Mouse (Mus musculus) brain, embryonic 14.5 days (tissue): Measurements from ENCODE around the gene Eipr1.

Experiments
- CTCF ChIP-seq: fragments of 200-500 bp; IDR thresholded peaks from 2 replicates; pipeline ENCODE4 v1.5.1; 2012; ENCODE audit warnings: inconsistent platforms, mild to moderate bottlenecking, moderate library complexity, borderline replicate concordance; ENCODE audit not compliant: insufficient read depth, insufficient read length; ENCODE audit errors: extremely low read depth
- POLR2A ChIP-seq: fragments of 200-500 bp; IDR thresholded peaks from 2 replicates; pipeline ENCODE4 v1.6.1; 2012; ENCODE audit warnings: mild to moderate bottlenecking, inconsistent platforms, borderline replicate concordance; ENCODE audit not compliant: poor library complexity, insufficient read depth, insufficient read length, severe bottlenecking; ENCODE audit errors: extremely low read depth

GRCm38 (mm10) chr12:28847401-28847800 lies 95.8 kb downstream of the Eipr1 start:
- TF ChIP-seq POLR2A (no peak), CTCF (no peak)
